Mouse (Mus musculus) thymus, adult 2 months (tissue): ENCODE results near the gene Spats1. TPM values are rescaled to one million over a fixed set of nuclear protein-coding genes. Genes with fewer than 3 reads are reported as not detected.

ENCODE experiments used
- DNase-seq: peaks from one replicate; pipeline ENCODE4 v3.0.0; 2021
- H3K27ac ChIP-seq: fragments of 200-500 bp; 2 replicates; pipeline ENCODE4 v1.5.1; 2012; ENCODE audit warnings: low read length, control low read depth; ENCODE audit not compliant: control insufficient read depth, insufficient read depth
- H3K27me3 ChIP-seq: fragments of 200-500 bp; 2 replicates; pipeline ENCODE4 v1.6.1; 2012; ENCODE audit warnings: mild to moderate bottlenecking, low read length, moderate library complexity, mixed read lengths; ENCODE audit not compliant: control insufficient read depth, insufficient read depth
- H3K36me3 ChIP-seq: fragments of 200-500 bp; 2 replicates; pipeline ENCODE4 v1.6.1; 2012; ENCODE audit warnings: mild to moderate bottlenecking, low read length, moderate library complexity; ENCODE audit not compliant: control insufficient read depth, insufficient read depth
- H3K4me1 ChIP-seq: fragments of 200-500 bp; replicated peaks from 2 replicates; pipeline ENCODE4 v1.6.1; 2012; ENCODE audit warnings: low read length; ENCODE audit not compliant: control insufficient read depth, insufficient read depth
- H3K4me3 ChIP-seq: fragments of 200-500 bp; 2 replicates; pipeline ENCODE4 v1.5.1; 2012; ENCODE audit warnings: mild to moderate bottlenecking, low read length, control low read depth, moderate library complexity; ENCODE audit not compliant: control insufficient read depth, insufficient read depth
- CTCF ChIP-seq: fragments of 200-500 bp; IDR thresholded peaks from 2 replicates; pipeline ENCODE4 v1.5.1; 2012; ENCODE audit warnings: mild to moderate bottlenecking, control low read depth, low read length, moderate library complexity, borderline replicate concordance; ENCODE audit not compliant: control insufficient read depth, poor library complexity, insufficient read depth; ENCODE audit errors: extremely low read depth
- POLR2A ChIP-seq: fragments of 200-500 bp; IDR thresholded peaks from 2 replicates; pipeline ENCODE4 v1.6.1; 2012; ENCODE audit warnings: mild to moderate bottlenecking, low read length, control low read depth, moderate library complexity; ENCODE audit not compliant: control insufficient read depth, poor library complexity, insufficient read depth; ENCODE audit errors: extremely low read depth
- WGBS: fragments of 180-500 bp; shearing (Covaris S2); methylation state at CpG from one replicate; pipeline ENCODE4 v1.1.7; 2018; 5-methylcytosine and 5-hydroxymethylcytosine counted together
- polyA plus RNA-seq: library from polyadenylated mRNA; depleted of rRNA; stranded (reverse); fragments of >200 nt; gene quantifications from 2 replicates; pipeline ENCODE4 v1.2.3, GENCODE M21; 2012; rRNA removed

Spats1 gene
- 0.06 and 0.30 TPM in 2 replicates for polyA plus RNA-seq

- Histone ChIP-seq H3K36me3 (no peaks in the 10 kb centered on the region), H3K27ac (no peak within 1 kb of the TSS), H3K4me3 (peak within 1 kb of the TSS; percentile 38), H3K27me3 (no peaks in the 10 kb centered on the region), H3K4me1 (peaks cover 10% of the 10 kb centered on the region)
- DNase-seq = peak; percentile 68
- 4% methylated on average over 30 of the region's 30 CpGs for WGBS
- TF ChIP-seq POLR2A (no peak), CTCF (0 out of 2 replicates have a peak, but pooled peaks have one; percentile 14)
Observed at GRCm38 (mm10) chr17:45474669-45475465, at the start of gene Spats1. Gene Spats1 (minus strand): TSS chr17:45475415.

GRCm38 (mm10) chr17:45524961-45525360, 49.7 kb upstream of the Spats1 start:
- TF ChIP-seq POLR2A (no peak), CTCF (no peak)
- no peaks in the 10 kb centered on the region for H3K27me3 ChIP-seq
- H3K4me3 ChIP-seq = no peak overlapping the region
- peaks cover 5% of the 10 kb centered on the region for H3K36me3 ChIP-seq
- H3K27ac ChIP-seq = no peak overlapping the region
- WGBS = 86% methylated on average over 4 of the region's 4 CpGs
- DNase-seq = no peak
- H3K4me1 ChIP-seq = peaks cover 10% of the 10 kb centered on the region

- 14% methylated on average over 21 of the region's 21 CpGs for WGBS
- DNase-seq = peak; percentile 58
- H3K36me3 ChIP-seq = peaks cover 16% of the 10 kb centered on the region
- TF ChIP-seq POLR2A (no peak), CTCF (0 out of 2 replicates have a peak, but pooled peaks have one; percentile 10)
- no peak within 1 kb of the TSS for H3K27ac ChIP-seq
- no peaks in the 10 kb centered on the region for H3K27me3 ChIP-seq
- H3K4me3 ChIP-seq = no peak within 1 kb of the TSS; the same call in 1 of the 2 replicates
- peaks cover 10% of the 10 kb centered on the region for H3K4me1 ChIP-seq
Observed at GRCm38 (mm10) chr17:45523263-45523662, 48.0 kb upstream of the Spats1 start, which contains the start of gene Tcte1. Gene Tcte1 (plus strand): TSS chr17:45523434.

- TF ChIP-seq CTCF (no peak), POLR2A (no peak)
- no peak for DNase-seq
- Histone ChIP-seq H3K36me3 (peaks cover 29% of the 10 kb centered on the region), H3K27ac (no peak overlapping the region), H3K27me3 (no peaks in the 10 kb centered on the region), H3K4me3 (no peak overlapping the region), H3K4me1 (peaks cover 10% of the 10 kb centered on the region)
- 96% methylated on average over 11 of the region's 11 CpGs for WGBS
Observed at GRCm38 (mm10) chr17:45520136-45520535, 44.9 kb upstream of the Spats1 start.

- Histone ChIP-seq H3K27ac (no peak overlapping the region), H3K4me3 (no peak overlapping the region), H3K27me3 (no peaks in the 10 kb centered on the region), H3K36me3 (peaks cover 29% of the 10 kb centered on the region), H3K4me1 (peaks cover 10% of the 10 kb centered on the region)
- TF ChIP-seq CTCF = no peak
- TF ChIP-seq POLR2A = no peak
- DNase-seq = no peak
- WGBS = 95% methylated on average over 12 of the region's 12 CpGs
Observed at GRCm38 (mm10) chr17:45518766-45519475, 43.7 kb upstream of the Spats1 start.

- no peak overlapping the region for H3K4me3 ChIP-seq
- no peak for TF ChIP-seq POLR2A
- no peak for TF ChIP-seq CTCF
Observed at GRCm38 (mm10) chr17:45517549-45518215, 42.5 kb upstream of the Spats1 start.

More at GRCm38 (mm10) chr17:45517549-45518215, 42.5 kb upstream of the Spats1 start:
- Histone ChIP-seq H3K4me1 (peaks cover under 1% of the 10 kb centered on the region; the same call in 1 of the 2 replicates), H3K27me3 (no peaks in the 10 kb centered on the region), H3K36me3 (peaks cover 29% of the 10 kb centered on the region), H3K27ac (no peak overlapping the region)
- WGBS = 65% methylated on average over 28 of the region's 28 CpGs
- no peak for DNase-seq
